Mouse (Mus musculus): ENCODE results near the gene Snx17. TPM values are rescaled to one million over a fixed set of nuclear protein-coding genes. Genes with fewer than 3 reads are reported as not detected.

Snx17 gene
- polyA plus RNA-seq, 1 experiment from 2014 or later, result 114 TPM

DNA sequence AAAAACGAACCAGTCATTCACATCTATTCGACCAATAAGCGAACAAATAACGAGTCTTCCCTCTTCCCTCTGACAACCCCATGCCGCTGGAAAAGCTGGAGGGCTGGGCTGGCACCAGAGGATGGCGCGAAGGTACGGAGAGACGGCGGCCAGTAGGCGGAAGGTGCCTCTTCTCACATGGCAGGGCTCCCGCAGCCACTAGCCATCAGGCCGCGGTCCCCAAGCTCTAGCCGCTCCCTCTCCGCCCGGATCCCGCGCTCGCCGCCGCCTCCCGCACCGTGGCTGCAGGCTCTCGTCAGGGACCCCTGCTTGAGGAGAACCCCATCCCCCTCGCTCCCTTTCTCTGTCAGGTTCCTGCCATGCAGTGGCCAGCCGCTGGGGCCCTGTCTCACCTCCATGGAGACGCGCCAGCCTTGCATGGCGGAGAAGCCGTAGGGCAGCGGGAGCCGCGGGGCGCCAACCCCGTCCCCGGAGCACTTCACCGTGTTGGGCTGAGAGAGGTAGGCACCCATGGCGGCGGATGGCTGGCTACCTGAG lies 27.0 kb downstream of the Snx17 start:
- Histone ChIP-seq H3K9ac (peak overlapping the region; percentile 96), H3K27ac (replicated peaks) (peak overlapping the region; percentile 94), H3K4me1 (replicated peaks) (peaks cover 29% of the 10 kb centered on the region), H3K4me3 (peak overlapping the region; percentile 75), H3K36me3 (no peaks in the 10 kb centered on the region), H3K9me3 (no peaks in the 10 kb centered on the region), H3K4me2 (peak overlapping the region; percentile 82), H3K27me3 (no peaks in the 10 kb centered on the region)
- peak; percentile 78 for ATAC-seq (ENCODE audit: low read depth)
- under 1% methylated on average over 40 of the region's 40 CpGs for WGBS

DNA sequence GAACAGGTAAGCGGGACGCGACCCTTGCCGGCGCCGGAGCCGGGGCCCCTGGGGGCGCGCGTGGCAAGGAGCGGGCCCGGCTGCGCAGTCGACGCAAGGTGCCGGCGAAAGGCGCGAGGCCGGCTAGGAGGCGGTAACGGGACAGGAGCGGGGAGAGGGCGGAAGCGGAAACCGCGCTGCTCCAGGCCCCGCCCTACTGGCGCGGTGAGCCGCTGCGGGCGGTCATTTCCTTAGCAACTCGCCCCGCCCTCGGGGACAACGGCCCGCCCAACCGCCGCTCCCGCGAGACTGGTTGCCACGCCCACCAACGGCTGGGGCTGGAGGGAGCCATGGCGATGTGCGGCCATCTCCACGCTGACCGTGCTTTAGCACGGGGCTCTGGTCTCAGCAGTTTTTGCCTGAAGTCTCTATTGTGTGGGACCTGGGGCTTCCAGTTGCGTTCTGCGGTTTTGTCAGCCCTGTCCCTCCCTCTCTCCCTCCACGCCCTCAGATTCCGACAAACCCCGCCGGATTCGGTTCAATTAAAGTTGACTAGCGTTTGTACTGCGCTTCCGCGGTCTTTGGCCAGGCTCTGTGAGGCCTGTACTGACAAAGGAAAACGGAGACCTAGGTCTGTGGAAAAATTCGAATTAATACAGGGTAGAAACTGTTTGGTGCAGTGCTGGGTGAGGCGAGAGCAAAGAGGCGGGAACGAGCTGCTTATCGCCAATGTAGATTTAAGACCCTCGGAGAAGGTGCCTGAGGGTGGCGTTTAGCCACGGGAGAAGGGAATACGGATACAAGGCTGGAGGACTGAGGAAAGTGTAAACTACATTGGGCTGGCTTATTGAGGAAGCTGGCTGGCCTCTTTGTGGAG lies 27.6 kb downstream of the Snx17 start, which contains the start of gene Ppm1g:
Ppm1g (minus strand) TSS at position 240 of the 856 bp plus-strand sequence.
- ATAC-seq (ENCODE audit: low read depth), result peak; percentile 94
- WGBS, result under 1% methylated on average over 70 of the region's 70 CpGs

DNA sequence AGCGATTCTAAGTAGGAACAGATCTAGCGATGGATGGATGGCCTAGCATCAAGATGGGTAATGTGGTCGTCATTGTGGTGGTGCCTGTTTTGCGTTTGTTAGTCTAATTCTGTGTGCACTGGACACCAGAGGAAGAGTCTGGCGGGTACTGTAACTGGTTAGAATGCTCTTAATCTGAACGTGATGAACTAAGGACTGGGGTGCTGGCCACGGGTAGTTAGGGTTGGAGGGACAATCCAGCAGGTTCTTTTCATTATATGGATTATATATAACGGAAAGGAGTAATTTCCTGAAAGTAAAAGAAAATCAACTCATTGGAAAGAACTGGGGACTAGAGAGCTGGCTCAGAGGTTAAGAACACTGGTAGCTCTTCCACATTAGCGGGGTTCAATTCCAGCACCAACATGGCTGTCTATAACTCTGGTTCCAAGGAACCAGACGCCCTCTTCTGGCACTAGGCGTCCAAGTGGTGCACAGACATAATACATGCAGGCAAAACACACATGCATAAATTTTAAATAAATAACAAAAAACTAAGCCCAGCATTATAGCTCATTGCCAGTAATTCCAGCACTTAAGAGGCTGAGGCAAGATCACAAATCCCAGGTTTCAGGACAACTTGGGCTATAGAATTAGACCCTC lies 28.4 kb downstream of the Snx17 start:
- ATAC-seq (ENCODE audit: low read depth), result peak; percentile 33; the same call in 1 of the 2 replicates
- WGBS, result 12% methylated on average over 11 of the region's 11 CpGs
- peak overlapping the region; percentile 82 for H3K4me2 ChIP-seq

More for the DNA sequence above, 27.6 kb downstream of the Snx17 start, which contains the start of gene Ppm1g:
- peak within 1 kb of the TSS; percentile 96 for H3K9ac ChIP-seq
- peak within 1 kb of the TSS; percentile 82 for H3K4me2 ChIP-seq
- H3K27me3 ChIP-seq, result no peaks in the 10 kb centered on the region
- peak within 1 kb of the TSS; percentile 75 for H3K4me3 ChIP-seq
- H3K27ac ChIP-seq (replicated peaks), result peak within 1 kb of the TSS; percentile 94
- peaks cover 29% of the 10 kb centered on the region for H3K4me1 ChIP-seq (replicated peaks)
- H3K36me3 ChIP-seq, result no peaks in the 10 kb centered on the region
- no peaks in the 10 kb centered on the region for H3K9me3 ChIP-seq

DNA sequence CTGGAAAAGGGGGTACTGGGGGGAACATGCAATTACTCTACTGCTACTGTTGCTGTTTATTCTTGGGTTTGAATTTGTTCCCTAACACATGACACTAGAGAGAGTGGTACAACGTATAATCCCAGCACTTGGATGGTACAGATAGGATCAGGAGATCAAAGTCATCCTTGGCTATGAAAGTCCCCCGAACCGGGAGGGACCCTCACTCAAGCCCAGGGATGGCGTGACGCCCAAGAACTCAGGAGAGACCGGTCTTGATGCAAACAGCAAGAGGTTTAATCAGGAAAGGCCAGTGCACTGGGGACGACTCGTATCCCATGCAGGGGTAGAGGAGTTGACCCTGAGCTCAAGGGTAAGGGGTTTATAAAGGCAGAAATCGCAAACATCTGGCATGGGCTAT lies 29.7 kb downstream of the Snx17 start:
- no peaks in the 10 kb centered on the region for H3K36me3 ChIP-seq
- H3K27ac ChIP-seq (replicated peaks), result no peak overlapping the region
- ATAC-seq (ENCODE audit: low read depth), result no peak
- 96% methylated on average over 9 of the region's 9 CpGs for WGBS
- no peak overlapping the region for H3K4me3 ChIP-seq
- peaks cover 29% of the 10 kb centered on the region for H3K4me1 ChIP-seq (replicated peaks)
- H3K4me2 ChIP-seq, result no peak overlapping the region
- no peaks in the 10 kb centered on the region for H3K27me3 ChIP-seq
- no peak overlapping the region for H3K9ac ChIP-seq
- no peaks in the 10 kb centered on the region for H3K9me3 ChIP-seq

More for the DNA sequence above, 28.4 kb downstream of the Snx17 start:
- Histone ChIP-seq H3K4me1 (replicated peaks) (peaks cover 29% of the 10 kb centered on the region), H3K9ac (peak overlapping the region; percentile 96), H3K27ac (replicated peaks) (peak overlapping the region; percentile 94), H3K9me3 (no peaks in the 10 kb centered on the region), H3K36me3 (no peaks in the 10 kb centered on the region), H3K4me3 (peak overlapping the region; percentile 75), H3K27me3 (no peaks in the 10 kb centered on the region)

DNA sequence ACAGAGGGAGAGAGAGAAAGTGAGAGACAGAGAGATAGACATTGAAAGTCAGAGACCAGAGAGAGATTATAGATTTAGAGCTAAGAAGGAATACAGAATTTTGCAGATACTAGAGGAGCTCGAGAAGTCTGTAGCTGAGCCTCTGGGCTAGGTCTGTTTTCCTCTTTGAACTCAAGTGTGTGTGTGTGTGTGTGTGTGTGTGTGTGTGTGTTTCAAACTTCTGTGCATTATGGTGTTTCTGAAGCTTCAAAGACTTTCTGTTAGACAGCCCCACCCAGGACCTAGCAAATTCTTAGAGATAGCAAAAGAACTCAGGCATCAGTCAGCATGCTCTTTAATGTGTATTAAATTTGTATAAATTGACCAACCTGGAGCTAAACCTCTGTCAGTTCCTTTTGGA lies 33.6 kb downstream of the Snx17 start:
- no peaks in the 10 kb centered on the region for H3K27me3 ChIP-seq
- H3K4me2 ChIP-seq, result no peak overlapping the region
- 73% methylated on average over 1 of the region's 1 CpGs for WGBS
- no peak overlapping the region for H3K9ac ChIP-seq
- H3K36me3 ChIP-seq, result no peaks in the 10 kb centered on the region
- no peak for ATAC-seq (ENCODE audit: low read depth)
- H3K27ac ChIP-seq (replicated peaks), result no peak overlapping the region
- H3K4me1 ChIP-seq (replicated peaks), result peaks cover 7% of the 10 kb centered on the region
- no peak overlapping the region for H3K4me3 ChIP-seq
- H3K9me3 ChIP-seq, result no peaks in the 10 kb centered on the region

DNA sequence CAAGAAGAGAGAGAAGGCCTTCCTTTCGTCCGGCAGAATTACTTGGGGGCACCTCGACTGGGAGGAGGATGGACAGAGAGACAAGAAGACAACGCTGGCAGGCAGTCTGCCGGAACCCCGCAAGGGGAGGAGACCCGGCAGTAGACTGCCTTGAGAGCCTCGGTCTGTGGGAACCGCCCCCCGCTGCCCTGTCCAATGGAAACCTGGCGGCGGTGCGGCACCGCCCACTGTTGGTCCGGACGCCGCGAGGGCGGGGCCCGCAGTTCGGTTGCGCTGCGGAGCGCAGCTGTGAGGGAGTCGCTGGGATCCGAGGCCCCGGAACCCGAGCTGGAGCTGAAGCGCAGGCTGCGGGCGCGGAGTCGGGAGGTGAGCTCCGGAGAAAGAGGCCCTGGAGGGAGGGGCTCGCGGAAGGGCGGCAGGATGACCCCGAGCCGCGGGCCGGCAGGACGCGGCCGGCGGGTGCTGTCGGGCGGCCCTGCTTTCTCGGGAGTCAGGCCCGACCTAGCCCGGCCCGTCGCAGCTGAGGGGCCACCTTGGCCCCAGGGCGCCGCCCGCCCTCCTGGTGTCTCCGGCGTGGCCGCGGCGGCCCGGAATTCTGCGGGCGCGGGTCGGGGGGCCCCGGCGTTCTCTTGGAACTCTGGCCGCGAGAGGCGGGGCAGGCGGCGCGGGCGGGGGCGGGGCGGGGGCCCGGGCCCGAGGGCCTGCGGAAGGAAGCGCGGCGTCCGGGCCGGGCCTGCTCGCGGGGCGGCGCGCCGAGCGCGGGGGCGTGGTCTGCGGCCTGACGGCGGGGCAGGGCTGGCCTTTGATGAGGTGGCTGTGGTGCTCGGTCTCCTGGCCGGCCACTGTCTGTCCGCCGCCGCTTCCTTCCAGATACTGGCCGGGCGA lies 47.9 kb downstream of the Snx17 start, which contains the start of the genes Nrbp1 and Gm9970:
Nrbp1 (plus strand) TSS at position 228 of the 885 bp plus-strand sequence.
Gm9970 (minus strand) TSS at position 596 of the 885 bp plus-strand sequence.
- Histone ChIP-seq H3K4me2 (peak within 1 kb of the TSS; percentile 86), H3K27me3 (no peaks in the 10 kb centered on the region), H3K36me3 (peaks cover 23% of the 10 kb centered on the region), H3K9me3 (no peaks in the 10 kb centered on the region), H3K4me1 (replicated peaks) (peaks cover 18% of the 10 kb centered on the region), H3K4me3 (peak within 1 kb of the TSS; percentile 81), H3K27ac (replicated peaks) (peak within 1 kb of the TSS; percentile 97), H3K9ac (peak within 1 kb of the TSS; percentile 91)
- WGBS, result 1% methylated on average over 84 of the region's 103 CpGs
- peak; percentile 99 for ATAC-seq (ENCODE audit: low read depth)

DNA sequence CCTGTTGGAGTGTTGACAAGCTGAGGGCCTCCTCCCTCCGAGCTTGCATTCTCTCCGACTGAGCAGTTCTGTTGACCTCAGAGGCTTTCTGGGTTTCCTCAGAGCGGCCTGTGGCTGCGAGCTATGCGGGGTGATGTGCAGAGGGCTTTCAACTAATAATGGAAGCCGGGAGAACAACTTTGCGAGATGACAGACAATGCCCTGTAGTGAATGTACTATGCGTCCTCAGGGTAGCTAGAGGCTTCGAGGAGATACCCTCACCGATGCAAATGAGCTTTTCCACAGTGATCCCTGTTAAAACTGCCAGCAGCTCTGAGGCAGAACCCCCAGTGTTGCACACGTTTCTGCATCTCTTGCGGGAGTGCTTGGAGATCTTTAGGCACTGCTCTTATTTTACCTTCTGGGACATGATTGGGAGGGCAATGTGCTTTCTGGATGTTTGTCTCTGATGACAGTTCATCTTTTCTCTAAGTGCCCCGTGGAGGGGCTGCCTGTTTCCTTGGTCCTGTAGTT lies 48.6 kb downstream of the Snx17 start:
- Histone ChIP-seq H3K9me3 (no peaks in the 10 kb centered on the region), H3K4me3 (peak overlapping the region; percentile 81), H3K27ac (replicated peaks) (peak overlapping the region; percentile 97), H3K27me3 (no peaks in the 10 kb centered on the region), H3K4me2 (peak overlapping the region; percentile 86), H3K4me1 (replicated peaks) (peaks cover 18% of the 10 kb centered on the region), H3K9ac (peak overlapping the region; percentile 91), H3K36me3 (peaks cover 30% of the 10 kb centered on the region)
- WGBS, result 1% methylated on average over 13 of the region's 13 CpGs
- ATAC-seq (ENCODE audit: low read depth), result no peak; the same call in none of the 2 replicates

DNA sequence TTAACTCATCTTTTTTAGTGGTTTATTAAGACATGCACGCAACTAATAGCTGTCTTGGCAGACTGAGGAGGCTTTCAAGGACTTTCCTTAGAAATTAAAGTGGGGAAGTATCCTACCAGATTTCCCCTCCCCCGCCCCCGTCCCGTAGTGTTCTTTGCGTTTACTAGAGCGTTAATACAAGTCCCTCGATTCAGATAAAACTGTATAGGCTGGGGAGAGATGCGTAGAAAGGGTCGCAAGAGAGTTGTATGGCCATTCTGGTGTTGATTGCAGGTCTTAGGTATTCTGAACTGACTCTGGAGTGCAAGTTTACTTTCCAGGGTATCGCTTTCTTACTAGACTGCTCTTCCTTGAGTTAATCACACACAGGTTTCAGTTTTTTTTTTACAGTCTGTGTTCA lies 49.2 kb downstream of the Snx17 start:
- Histone ChIP-seq H3K9me3 (no peaks in the 10 kb centered on the region), H3K9ac (peak overlapping the region; percentile 91), H3K4me3 (peak overlapping the region; percentile 81), H3K27me3 (no peaks in the 10 kb centered on the region), H3K36me3 (peaks cover 36% of the 10 kb centered on the region), H3K4me1 (replicated peaks) (peaks cover 18% of the 10 kb centered on the region), H3K4me2 (peak overlapping the region; percentile 86), H3K27ac (replicated peaks) (peak overlapping the region; percentile 97; the same call in 1 of the 2 replicates)
- ATAC-seq (ENCODE audit: low read depth), result no peak
- WGBS, result 29% methylated on average over 10 of the region's 10 CpGs

Other genes starting within 250 kb of the Snx17 start
- 33.7 and 38.1 TPM in 2 replicates for gene Cgref1, start 247.6 kb upstream of the Snx17 start, polyA plus RNA-seq (2015; fragmentation: Nextera tagmentation; extraction: Ambion mirVana)
- gene Preb, start 232.9 kb upstream of the Snx17 start, polyA plus RNA-seq (2015; fragmentation: Nextera tagmentation; extraction: Ambion mirVana), result 117 and 120 TPM in 2 replicates
- not detected in 2 replicates for gene Tcf23, start 224.6 kb upstream of the Snx17 start, polyA plus RNA-seq (2015; fragmentation: Nextera tagmentation; extraction: Ambion mirVana)
- gene Atraid, start 144.9 kb upstream of the Snx17 start, polyA plus RNA-seq (2015; fragmentation: Nextera tagmentation; extraction: Ambion mirVana), result 154 and 183 TPM in 2 replicates
- 12.9 and 13.7 TPM in 2 replicates for gene Slc5a6, start 144.3 kb upstream of the Snx17 start, polyA plus RNA-seq (2015; fragmentation: Nextera tagmentation; extraction: Ambion mirVana)
- 13.4 and 14.7 TPM in 2 replicates for gene Cad, start 138.4 kb upstream of the Snx17 start, polyA plus RNA-seq (2015; fragmentation: Nextera tagmentation; extraction: Ambion mirVana)
- not detected in 2 replicates for gene Dnajc5g, start 86.9 kb upstream of the Snx17 start, polyA plus RNA-seq (2015; fragmentation: Nextera tagmentation; extraction: Ambion mirVana)
- 26.2 and 28.9 TPM in 2 replicates for gene Slc30a3, start 85.0 kb upstream of the Snx17 start, polyA plus RNA-seq (2015; fragmentation: Nextera tagmentation; extraction: Ambion mirVana)
- gene Trim54, start 76.5 kb upstream of the Snx17 start, polyA plus RNA-seq (2015; fragmentation: Nextera tagmentation; extraction: Ambion mirVana), result 0.40 and 0.62 TPM in 2 replicates
- gene Ucn, start 54.4 kb upstream of the Snx17 start, polyA plus RNA-seq (2015; fragmentation: Nextera tagmentation; extraction: Ambion mirVana), result not detected in 2 replicates
- gene Mpv17, start 39.0 kb upstream of the Snx17 start, polyA plus RNA-seq (2015; fragmentation: Nextera tagmentation; extraction: Ambion mirVana), result 50.4 and 55.5 TPM in 2 replicates
- gene Gm29609, start 13.3 kb upstream of the Snx17 start, polyA plus RNA-seq (2015; fragmentation: Nextera tagmentation; extraction: Ambion mirVana), result 0.71 and 1.3 TPM in 2 replicates
- gene Gtf3c2, start 13.1 kb upstream of the Snx17 start, polyA plus RNA-seq (2015; fragmentation: Nextera tagmentation; extraction: Ambion mirVana), result 65.7 and 69.4 TPM in 2 replicates
- gene Eif2b4, start 203 bp downstream of the Snx17 start, polyA plus RNA-seq (2015; fragmentation: Nextera tagmentation; extraction: Ambion mirVana), result 67.5 and 76.4 TPM in 2 replicates
- gene Zfp513, start 9.1 kb downstream of the Snx17 start, polyA plus RNA-seq (2015; fragmentation: Nextera tagmentation; extraction: Ambion mirVana), result 15.2 and 19.3 TPM in 2 replicates
- gene Ppm1g, start 27.5 kb downstream of the Snx17 start, polyA plus RNA-seq (2015; fragmentation: Nextera tagmentation; extraction: Ambion mirVana), result 161 and 170 TPM in 2 replicates
- 164 and 171 TPM in 2 replicates for gene Nrbp1, start 47.6 kb downstream of the Snx17 start, polyA plus RNA-seq (2015; fragmentation: Nextera tagmentation; extraction: Ambion mirVana)
- not detected in 2 replicates for gene Gm9970, start 48.0 kb downstream of the Snx17 start, polyA plus RNA-seq (2015; fragmentation: Nextera tagmentation; extraction: Ambion mirVana)
- gene Krtcap3, start 58.5 kb downstream of the Snx17 start, polyA plus RNA-seq (2015; fragmentation: Nextera tagmentation; extraction: Ambion mirVana), result 4.5 and 4.7 TPM in 2 replicates
- gene Ift172, start 97.9 kb downstream of the Snx17 start, polyA plus RNA-seq (2015; fragmentation: Nextera tagmentation; extraction: Ambion mirVana), result 33.3 and 36.7 TPM in 2 replicates
- gene Fndc4, start 102.9 kb downstream of the Snx17 start, polyA plus RNA-seq (2015; fragmentation: Nextera tagmentation; extraction: Ambion mirVana), result 79.1 and 82.0 TPM in 2 replicates
- 0.27 TPM in 1 of 2 replicates, not detected in the other for gene Gckr, start 104.2 kb downstream of the Snx17 start, polyA plus RNA-seq (2015; fragmentation: Nextera tagmentation; extraction: Ambion mirVana)